Mouse (Mus musculus) gastrocnemius, postnatal 4 days (tissue): Measurements from ENCODE around the gene Brsk1. TPM values are rescaled to one million over a fixed set of nuclear protein-coding genes. Genes with fewer than 3 reads are reported as not detected.

Experiments
- DNase-seq, 2 experiments: peaks; one replicate each; pipeline ENCODE4 v3.0.0; 2021 to 2022; ENCODE audit warnings: low spot score in 2 of 2, mixed read lengths in 2 of 2
- total RNA-seq, 2 experiments: library from RNA; stranded (reverse); gene quantifications; 2 replicates each; pipeline ENCODE4 v1.2.3; 2021

Gene Brsk1
- total RNA-seq, 2 experiments from 2014 or later, result 6.7 to 7.3 TPM

- no peak for DNase-seq
These were observed 48.7 kb downstream of the Brsk1 start for GRCm38 (mm10) chr7:4739041-4739543.

GRCm38 (mm10) chr7:4739544-4740275, 49.3 kb downstream of the Brsk1 start, which contains the start of gene Kmt5c:
Kmt5c (plus strand) TSS chr7:4740115.
- peak; percentile 87 to 97 for DNase-seq

- no peak for DNase-seq
These were observed 49.9 kb downstream of the Brsk1 start for GRCm38 (mm10) chr7:4740309-4740727.

DNA sequence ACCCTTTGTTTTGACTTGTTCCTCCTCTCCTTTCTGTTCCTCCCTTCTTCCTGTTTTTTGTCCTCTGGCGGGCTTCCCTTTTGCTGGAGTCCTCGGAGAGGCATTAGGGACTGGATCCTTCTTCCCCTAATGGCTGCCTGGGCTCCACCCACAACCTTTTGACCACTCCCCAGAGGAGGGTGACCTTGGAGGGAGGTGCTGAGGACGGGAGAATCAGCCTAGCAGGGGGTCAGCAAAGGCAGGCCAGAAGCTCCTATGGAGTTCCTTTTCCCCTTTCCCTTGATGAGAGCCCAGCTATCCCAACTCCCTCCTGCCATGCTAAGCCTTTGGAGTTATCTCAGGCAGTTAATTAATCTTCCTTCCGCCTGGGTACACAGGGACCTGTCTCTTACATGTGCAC, 50.7 kb downstream of the Brsk1 start:
- DNase-seq, result peak in 1 of 2 experiments; percentile 55

- no peak for DNase-seq
These were observed 51.5 kb downstream of the Brsk1 start for GRCm38 (mm10) chr7:4741672-4742481.

DNA sequence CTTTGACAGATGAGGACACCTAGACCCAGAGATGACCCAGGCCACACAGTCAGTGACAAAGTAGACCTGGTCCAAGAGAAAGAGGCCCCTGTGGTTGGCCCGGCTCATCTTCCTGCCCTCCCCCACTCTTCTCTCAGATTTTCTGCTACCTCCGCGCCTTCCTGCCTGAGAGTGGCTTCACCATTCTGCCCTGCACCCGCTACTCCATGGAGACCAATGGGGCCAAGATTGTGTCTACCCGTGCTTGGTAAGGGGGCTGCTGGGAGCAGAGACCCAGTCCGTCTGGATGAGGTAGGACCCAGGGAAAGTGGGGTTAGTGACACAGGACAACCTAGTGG, 52.0 kb downstream of the Brsk1 start:
- no peak for DNase-seq

DNA sequence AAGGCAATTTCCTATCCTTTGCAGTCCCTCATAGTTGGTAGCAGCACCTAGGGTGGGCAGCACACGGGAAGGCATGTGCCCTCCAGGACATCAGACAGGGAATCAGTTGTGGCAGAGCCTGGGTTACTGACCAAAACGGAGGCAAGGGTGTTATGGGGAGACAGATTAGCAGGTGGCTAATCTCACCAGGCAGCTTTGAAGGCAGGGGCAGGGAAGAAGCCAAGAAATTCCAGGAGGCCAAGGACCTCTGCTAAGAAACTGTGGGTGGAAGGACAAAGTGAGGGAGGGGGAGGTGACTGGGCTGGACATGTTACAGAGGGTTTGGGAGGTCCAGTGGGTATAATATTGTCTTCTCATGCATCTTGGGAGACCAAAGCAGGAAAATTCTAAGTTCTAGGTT, 53.0 kb downstream of the Brsk1 start:
- no peak for DNase-seq

- DNase-seq, result no peak
These were observed 54.5 kb downstream of the Brsk1 start for GRCm38 (mm10) chr7:4744886-4745285.

GRCm38 (mm10) chr7:4746326-4746980, 56.0 kb downstream of the Brsk1 start:
- no peak for DNase-seq

GRCm38 (mm10) chr7:4747156-4747899, 56.9 kb downstream of the Brsk1 start:
- no peak for DNase-seq

DNA sequence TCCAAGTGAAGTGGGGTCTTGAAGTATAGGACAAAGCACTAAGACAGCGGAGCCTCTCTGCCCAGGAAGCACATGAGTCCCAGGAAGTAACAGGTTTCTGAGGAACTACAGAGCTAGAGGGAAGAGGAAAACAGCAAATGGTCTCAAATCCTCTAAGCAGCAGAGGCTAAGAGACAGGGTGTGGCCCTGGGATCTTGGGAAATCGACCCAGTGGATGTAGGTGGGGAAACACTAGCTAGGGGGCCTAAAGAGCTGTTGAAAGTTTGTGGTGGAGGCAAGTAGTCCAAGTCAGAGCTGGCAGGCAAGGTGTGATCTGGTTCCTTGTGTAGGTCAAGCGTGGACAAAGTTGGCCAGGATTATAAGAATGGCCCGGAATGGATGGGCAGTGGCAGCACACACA, 57.9 kb downstream of the Brsk1 start:
- DNase-seq, result no peak

DNA sequence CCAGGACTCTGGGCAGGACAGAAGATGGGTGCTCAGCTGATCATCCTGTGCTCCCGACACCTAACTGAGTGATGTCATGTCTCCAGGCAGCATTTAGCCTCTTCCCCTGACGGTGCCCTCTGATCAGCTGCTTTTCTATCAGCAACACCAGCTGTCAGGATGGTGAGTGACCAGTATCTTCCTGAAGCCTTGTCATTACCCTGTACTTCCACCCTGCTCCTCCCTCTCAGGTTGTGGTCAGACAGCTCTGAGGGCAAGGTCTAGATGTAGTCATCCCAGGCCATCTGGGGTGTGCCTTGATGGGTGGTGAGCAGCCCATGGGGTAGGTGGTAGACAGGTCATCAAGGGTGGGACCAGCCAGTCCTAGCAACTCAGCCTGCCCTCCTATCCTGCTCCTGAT, 58.8 kb downstream of the Brsk1 start:
- DNase-seq, result no peak

DNA sequence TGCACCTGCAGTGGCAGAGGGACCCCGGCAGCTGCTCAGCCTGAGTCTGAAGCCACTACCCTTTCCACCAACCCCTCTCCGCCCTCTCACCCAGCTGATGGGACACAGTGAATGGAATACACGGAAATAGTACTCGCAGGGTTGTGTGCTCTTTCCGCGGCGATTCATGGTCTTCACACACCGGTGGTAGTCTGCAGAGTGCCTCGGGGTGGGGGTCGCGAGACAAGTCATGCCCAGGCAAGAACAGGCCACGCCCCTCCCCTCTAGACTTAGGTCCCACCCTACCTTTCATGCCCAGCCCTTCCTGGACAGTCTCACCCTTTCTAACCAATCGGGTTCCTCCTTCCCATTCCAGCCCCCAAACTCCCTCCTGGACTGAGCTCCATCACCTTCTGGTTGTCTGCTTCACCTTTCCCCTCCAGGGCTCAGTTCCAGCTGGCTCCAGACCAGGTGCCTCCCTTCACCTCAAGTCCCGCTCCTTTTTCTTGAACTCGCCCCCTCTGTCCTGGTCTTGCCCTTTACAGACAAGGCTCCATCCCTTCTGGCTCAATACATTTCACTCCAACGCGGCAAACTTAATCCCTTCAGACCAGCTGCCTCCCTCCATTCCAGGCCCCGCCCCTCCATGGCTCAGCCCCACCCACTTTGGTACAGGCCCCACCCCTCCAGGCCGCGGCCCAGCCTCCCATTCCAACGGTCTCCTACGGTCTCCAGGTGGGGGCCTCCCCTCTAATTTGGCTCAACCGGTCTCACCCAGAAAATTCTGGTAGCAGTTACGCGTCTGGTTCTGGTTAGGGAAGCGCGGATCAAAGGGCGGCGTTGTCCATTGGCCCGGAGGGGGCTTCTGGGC, 61.8 kb downstream of the Brsk1 start:
- peak in 1 of 2 experiments; percentile 43 for DNase-seq

- peak; percentile 51 to 71 for DNase-seq
These were observed 62.6 kb downstream of the Brsk1 start, which contains the start of gene Cox6b2 for GRCm38 (mm10) chr7:4752821-4753570. Cox6b2 (minus strand) TSS chr7:4753094.

DNA sequence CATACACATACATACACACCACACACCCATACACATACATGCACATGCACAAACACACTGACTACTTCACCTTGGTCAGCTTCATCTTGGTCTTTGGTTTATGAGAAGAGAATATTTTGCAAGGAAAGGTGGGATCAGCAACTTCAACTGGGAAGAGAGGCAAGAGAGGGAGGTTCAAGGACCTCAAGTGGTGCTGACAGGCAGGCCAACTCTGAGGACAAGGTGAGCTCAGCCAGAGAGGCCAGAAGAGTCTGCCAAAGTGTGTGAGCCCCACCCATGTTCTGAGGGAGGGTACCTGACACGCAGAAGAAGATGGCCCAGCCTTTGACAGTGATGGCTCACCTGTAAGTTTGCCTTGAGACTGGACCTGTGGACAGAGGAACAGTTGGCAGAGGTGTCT, 69.3 kb downstream of the Brsk1 start:
- no peak for DNase-seq

DNA sequence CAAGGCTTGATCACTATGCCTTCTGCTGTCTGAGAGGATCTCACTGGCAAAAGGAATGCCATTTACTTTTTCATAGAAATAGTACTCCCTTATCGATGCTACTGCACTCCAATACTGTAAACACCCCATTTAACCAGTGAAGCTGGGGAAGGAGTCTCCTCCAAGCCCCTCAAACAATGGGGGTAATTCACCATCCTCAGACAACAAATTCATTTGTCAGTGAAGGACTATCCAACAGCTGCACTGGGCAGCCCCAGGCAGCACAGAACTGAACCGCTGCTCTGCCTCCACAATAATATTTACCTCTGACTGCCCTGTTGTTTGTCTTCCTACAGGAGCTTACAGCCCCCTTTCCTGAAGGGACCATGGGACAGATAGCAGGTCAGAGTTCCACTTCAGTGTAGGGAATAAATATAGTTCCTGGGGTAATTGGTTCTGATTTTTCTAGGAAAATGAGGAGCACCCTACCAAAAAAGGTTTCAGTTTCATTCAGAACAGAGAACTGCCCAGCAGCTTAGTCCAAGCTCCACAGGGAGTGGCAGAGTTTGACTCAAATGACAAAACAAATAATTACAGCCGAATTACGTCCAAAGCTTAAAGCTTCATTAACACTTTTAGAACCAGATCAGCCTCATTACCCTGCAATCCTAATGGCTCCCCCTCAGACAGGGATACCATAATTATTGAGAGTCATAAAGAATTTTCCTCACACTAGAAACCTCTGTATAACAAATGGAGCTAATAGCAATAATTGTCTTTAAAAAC, 74.7 kb downstream of the Brsk1 start:
- DNase-seq, result no peak
